Mouse (Mus musculus) lung, postnatal 0 days (tissue): ENCODE data around the gene Syn2. TPM values are rescaled to one million over a fixed set of nuclear protein-coding genes. Genes with fewer than 3 reads are reported as not detected.

Experiments
- ATAC-seq: fragments of 200-750 bp; cut with Nextera tagmentation; 2 replicates; pipeline ENCODE4 v1.8.0; 2017; ENCODE audit warnings: moderate library complexity
- DNase-seq: peaks from one replicate; pipeline ENCODE4 v3.0.0-alpha.2; 2016; ENCODE audit warnings: low spot score
- H3K27ac ChIP-seq: fragments of 300-500 bp; sonication (generic); 2 replicates; pipeline ENCODE4 v1.5.1; 2014; ENCODE audit warnings: antibody characterized with exemption, mild to moderate bottlenecking, low read length, mixed read lengths
- H3K27me3 ChIP-seq: fragments of 300-500 bp; sonication (generic); replicated peaks from 2 replicates; pipeline ENCODE4 v1.6.1; 2014; ENCODE audit warnings: low read length, mixed read lengths; ENCODE audit not compliant: insufficient read depth
- H3K36me3 ChIP-seq: fragments of 300-500 bp; sonication (generic); 2 replicates; pipeline ENCODE4 v1.6.1; 2014; ENCODE audit warnings: low read length, mixed read lengths; ENCODE audit not compliant: insufficient read depth
- H3K4me1 ChIP-seq: fragments of 300-500 bp; sonication (generic); 2 replicates; pipeline ENCODE4 v1.6.1; 2014; ENCODE audit warnings: antibody characterized with exemption, low read depth, low read length, mixed read lengths; ENCODE audit not compliant: insufficient read depth
- H3K4me2 ChIP-seq: fragments of 300-500 bp; sonication (generic); replicated peaks from 2 replicates; pipeline ENCODE4 v1.6.1; 2014; ENCODE audit warnings: low read depth, mild to moderate bottlenecking, low read length, moderate library complexity, mixed read lengths
- H3K4me3 ChIP-seq: fragments of 300-500 bp; sonication (generic); 2 replicates; pipeline ENCODE4 v1.5.1; 2014; ENCODE audit warnings: low read depth, low read length
- H3K9ac ChIP-seq: fragments of 300-500 bp; sonication (generic); replicated peaks from 2 replicates; pipeline ENCODE4 v1.6.1; 2014; ENCODE audit warnings: low read depth, mild to moderate bottlenecking
- H3K9me3 ChIP-seq: fragments of 300-500 bp; sonication (generic); 2 replicates; pipeline ENCODE4 v1.6.1; 2016; ENCODE audit warnings: low read length, mixed read lengths
- CTCF ChIP-seq: IDR thresholded peaks from 2 replicates; pipeline ENCODE4 v1.5.1; 2016; ENCODE audit warnings: antibody characterized with exemption, mild to moderate bottlenecking
- EP300 ChIP-seq: IDR thresholded peaks from 2 replicates; pipeline ENCODE4 v1.6.1; 2016; ENCODE audit warnings: antibody characterized with exemption, mild to moderate bottlenecking, control low read depth
- WGBS: fragments of 180-500 bp; shearing (Covaris S2); extraction: QIAGEN DNeasy Blood & Tissue Kit; methylation state at CpG from one replicate; pipeline ENCODE4 v1.1.7; 2014; 5-methylcytosine and 5-hydroxymethylcytosine counted together
- polyA plus RNA-seq: library from polyadenylated mRNA; unstranded; fragments of >200 nt; fragmentation: Nextera tagmentation; extraction: Ambion mirVana; gene quantifications from 2 replicates; pipeline ENCODE4 v1.2.1, GENCODE M21; 2015

Syn2 gene
- polyA plus RNA-seq, 1 experiment from 2014 or later: 1.0 TPM

DNA sequence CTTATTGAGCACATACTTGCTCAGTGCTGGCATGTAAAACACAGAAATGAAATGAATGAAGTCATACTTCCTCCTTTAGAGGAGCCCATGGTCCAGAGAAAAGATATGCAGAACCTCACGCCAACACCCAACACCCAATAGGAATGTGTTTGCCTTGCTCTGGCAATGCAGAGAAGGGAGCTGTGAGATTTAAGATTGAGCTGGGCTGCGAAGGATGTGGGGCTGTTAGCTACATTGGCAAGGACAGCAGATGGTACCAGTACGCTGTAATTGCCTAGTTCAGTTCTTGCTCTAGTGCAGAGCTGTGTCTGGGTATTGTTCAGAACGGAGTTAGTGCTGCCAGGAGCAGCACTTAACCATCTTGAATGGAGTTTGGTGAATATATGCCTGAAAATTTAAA lies 12.5 kb upstream of the Syn2 start:
- Histone ChIP-seq H3K36me3 (no peaks in the 10 kb centered on the region), H3K4me3 (no peak overlapping the region), H3K9me3 (no peaks in the 10 kb centered on the region), H3K27ac (no peak overlapping the region), H3K27me3 (no peaks in the 10 kb centered on the region), H3K4me1 (no peaks in the 10 kb centered on the region), H3K9ac (no peak overlapping the region), H3K4me2 (no peak overlapping the region)
- ATAC-seq: no peak
- DNase-seq: no peak
- TF ChIP-seq CTCF (no peak), EP300 (no peak)
- 76% methylated on average over 4 of the region's 4 CpGs for WGBS

DNA sequence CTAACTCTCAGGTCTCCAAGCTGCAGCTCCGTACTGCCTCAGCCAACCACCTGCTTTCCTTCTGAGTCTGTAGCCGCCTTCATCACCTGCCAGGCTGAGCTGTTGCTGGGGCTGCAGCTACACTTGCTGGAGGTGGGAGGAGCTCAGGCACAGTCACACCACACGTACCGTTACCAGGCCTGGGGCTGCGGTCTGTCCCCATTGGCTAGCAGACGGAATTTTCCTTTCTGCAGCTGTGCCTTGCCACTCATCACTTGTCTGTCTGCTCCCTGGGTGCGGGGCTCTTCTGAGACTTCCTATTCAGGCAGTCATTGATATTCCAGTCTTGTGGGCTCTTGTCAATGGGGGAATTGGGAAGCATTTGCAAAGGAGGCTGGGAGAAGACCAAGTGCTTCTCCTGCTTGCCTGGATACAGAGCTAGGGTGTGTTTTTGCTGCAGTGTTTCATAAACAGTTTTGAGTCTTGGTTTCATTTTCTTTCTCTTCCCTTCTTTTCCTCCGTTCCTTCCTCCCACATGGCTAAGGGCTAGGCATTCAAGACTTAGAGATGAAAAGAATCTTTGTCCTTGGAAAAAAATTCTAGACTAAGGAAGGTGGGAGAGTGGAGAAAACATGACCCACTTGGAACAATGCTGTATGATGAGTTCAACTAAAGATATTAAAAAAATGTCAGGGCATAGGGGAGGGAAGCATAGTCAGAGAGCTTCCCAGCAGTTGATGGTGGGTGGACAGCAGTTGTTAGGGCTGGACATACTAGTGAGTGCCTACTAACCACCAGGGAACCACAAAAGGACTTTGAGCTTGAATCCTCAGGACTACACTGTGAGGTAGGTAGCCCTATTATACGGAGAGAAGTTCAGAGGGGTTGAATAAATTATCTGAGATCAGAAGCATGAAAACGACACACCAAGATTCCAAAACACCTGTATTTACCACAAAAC lies 11.2 kb upstream of the Syn2 start:
- H3K9ac ChIP-seq: no peak overlapping the region
- no peaks in the 10 kb centered on the region for H3K27me3 ChIP-seq
- H3K4me2 ChIP-seq: peak overlapping the region; percentile 35
- no peaks in the 10 kb centered on the region for H3K9me3 ChIP-seq
- no peak overlapping the region for H3K4me3 ChIP-seq
- WGBS: 18% methylated on average over 10 of the region's 10 CpGs
- peak; percentile 30; the same call in 1 of the 2 replicates for ATAC-seq
- TF ChIP-seq CTCF (no peak), EP300 (no peak)
- H3K36me3 ChIP-seq: no peaks in the 10 kb centered on the region
- no peaks in the 10 kb centered on the region for H3K4me1 ChIP-seq
- H3K27ac ChIP-seq: no peak overlapping the region
- DNase-seq: peak; percentile 5

DNA sequence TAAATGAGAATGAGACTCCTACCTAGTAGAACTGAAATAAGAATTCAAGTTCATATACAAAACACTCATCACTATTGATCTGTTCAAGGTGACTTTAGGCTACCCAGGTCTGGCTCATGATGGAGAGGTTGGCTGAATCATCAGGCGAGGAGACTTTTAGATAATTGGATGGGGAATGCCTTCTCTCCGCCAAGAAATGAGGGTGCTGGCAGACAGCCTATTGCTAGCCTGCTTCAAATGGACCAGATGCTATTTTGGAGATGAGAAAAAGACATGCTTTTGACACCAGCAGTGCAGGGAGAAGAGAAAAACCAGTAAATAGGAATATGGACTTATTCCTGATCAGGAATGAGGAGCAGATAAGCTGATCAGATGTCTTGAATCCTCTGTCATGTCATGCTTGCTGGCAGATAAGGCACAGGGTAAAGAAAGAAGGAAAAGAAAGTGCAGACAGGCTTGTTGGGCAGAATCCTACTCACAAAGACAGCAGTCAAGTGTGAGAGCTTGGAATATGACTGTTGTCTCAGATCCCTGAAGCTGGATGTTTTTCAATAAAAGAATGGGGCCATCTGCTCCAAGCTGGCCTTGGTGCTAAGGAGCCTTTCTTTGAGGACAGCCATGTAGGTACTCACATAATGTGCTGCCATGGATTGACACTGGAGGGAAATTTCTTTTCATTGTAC lies 9.9 kb upstream of the Syn2 start:
- TF ChIP-seq CTCF (no peak), EP300 (no peak)
- H3K4me1 ChIP-seq: no peaks in the 10 kb centered on the region
- no peak overlapping the region for H3K4me2 ChIP-seq
- no peaks in the 10 kb centered on the region for H3K27me3 ChIP-seq
- 49% methylated on average over 2 of the region's 2 CpGs for WGBS
- ATAC-seq: no peak
- H3K9ac ChIP-seq: no peak overlapping the region
- DNase-seq: no peak
- H3K4me3 ChIP-seq: no peak overlapping the region
- H3K27ac ChIP-seq: no peak overlapping the region
- no peaks in the 10 kb centered on the region for H3K36me3 ChIP-seq
- no peaks in the 10 kb centered on the region for H3K9me3 ChIP-seq

DNA sequence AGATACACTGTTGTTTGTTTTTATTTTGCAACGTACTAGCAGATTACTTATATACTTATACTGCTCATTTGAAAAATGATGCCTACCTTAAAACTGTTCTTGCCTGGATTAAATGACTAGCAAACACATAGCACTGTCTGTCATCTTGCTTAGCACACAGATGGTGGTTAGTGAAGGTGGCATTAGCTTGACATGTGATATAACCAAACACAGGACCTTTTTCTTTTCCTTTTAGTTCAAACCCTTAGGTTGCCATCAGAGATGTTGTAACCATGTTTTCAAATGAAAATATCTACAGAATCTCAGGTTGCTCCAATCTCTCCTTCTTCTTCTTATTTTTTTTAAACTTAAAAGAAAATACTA lies 9.4 kb upstream of the Syn2 start:
- Histone ChIP-seq H3K4me2 (no peak overlapping the region), H3K27me3 (no peaks in the 10 kb centered on the region; the same call in 1 of the 2 replicates), H3K36me3 (no peaks in the 10 kb centered on the region), H3K9me3 (no peaks in the 10 kb centered on the region), H3K4me1 (no peaks in the 10 kb centered on the region), H3K27ac (no peak overlapping the region), H3K9ac (no peak overlapping the region), H3K4me3 (no peak overlapping the region)
- DNase-seq (no peak), ATAC-seq (no peak)
- 65% methylated on average over 1 of the region's 1 CpGs for WGBS
- TF ChIP-seq EP300 (no peak), CTCF (no peak)

DNA sequence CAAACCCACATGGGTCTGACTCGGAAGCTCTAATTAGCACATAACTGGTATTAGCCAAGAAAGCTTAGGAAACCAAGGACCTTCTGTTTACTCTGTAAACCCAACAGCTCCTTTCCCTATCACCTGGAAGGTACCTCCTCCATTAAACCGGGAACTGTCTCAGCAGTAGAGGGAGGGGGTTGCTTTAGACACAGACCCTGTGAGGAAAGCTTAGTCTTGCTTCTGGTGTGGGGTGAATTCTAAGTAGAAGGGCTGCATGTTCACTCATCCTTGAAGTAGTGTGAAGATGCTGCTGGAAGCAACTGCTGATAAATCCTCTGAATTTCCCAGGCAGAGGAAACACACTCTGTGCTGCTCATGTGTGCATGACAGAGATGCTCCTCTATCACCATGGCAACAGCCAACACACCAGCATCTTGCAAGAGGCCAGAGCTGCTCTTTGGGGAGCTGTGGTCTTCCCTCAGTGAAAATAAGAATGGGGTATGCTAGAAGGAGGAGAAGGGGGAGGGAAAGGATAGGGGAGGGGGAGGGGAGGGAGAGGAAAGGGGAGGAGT lies 8.4 kb upstream of the Syn2 start:
- H3K4me1 ChIP-seq: no peaks in the 10 kb centered on the region

DNA sequence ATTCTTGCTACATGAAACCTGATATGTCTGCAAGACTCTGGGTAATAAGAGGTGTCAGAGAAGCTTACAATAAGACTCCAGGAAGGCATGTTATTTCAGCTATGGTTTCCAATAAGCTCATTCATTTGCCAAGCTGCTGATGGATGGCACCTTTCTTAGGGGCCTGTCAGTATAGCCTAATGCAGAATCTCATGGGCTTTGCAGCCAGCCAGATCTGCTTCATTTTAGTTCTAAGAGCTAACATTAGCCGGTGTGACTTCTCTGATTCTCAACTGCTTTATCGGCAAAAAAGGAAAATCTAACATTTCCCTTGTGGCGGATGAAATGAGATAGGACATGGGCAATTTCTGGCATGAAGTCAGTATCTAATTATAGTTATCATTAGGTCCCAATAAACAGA lies 7.9 kb upstream of the Syn2 start:
- WGBS: 49% methylated on average over 3 of the region's 3 CpGs
- TF ChIP-seq CTCF: no peak
- TF ChIP-seq EP300: no peak
- DNase-seq: no peak

More for the DNA sequence above, 8.4 kb upstream of the Syn2 start:
- no peak overlapping the region for H3K4me2 ChIP-seq
- TF ChIP-seq EP300 (no peak), CTCF (no peak)
- no peak overlapping the region for H3K4me3 ChIP-seq
- H3K9ac ChIP-seq: no peak overlapping the region
- no peaks in the 10 kb centered on the region for H3K36me3 ChIP-seq
- ATAC-seq (no peak), DNase-seq (no peak)
- no peaks in the 10 kb centered on the region; the same call in 1 of the 2 replicates for H3K27me3 ChIP-seq
- no peaks in the 10 kb centered on the region for H3K9me3 ChIP-seq
- WGBS: 29% methylated on average over 2 of the region's 2 CpGs
- H3K27ac ChIP-seq: no peak overlapping the region

More for the DNA sequence above, 7.9 kb upstream of the Syn2 start:
- H3K27ac ChIP-seq: no peak overlapping the region
- H3K4me2 ChIP-seq: no peak overlapping the region
- no peaks in the 10 kb centered on the region for H3K9me3 ChIP-seq
- ATAC-seq: no peak
- no peaks in the 10 kb centered on the region for H3K36me3 ChIP-seq
- H3K27me3 ChIP-seq: no peaks in the 10 kb centered on the region; the same call in 1 of the 2 replicates
- H3K4me1 ChIP-seq: no peaks in the 10 kb centered on the region
- no peak overlapping the region for H3K9ac ChIP-seq
- no peak overlapping the region for H3K4me3 ChIP-seq
